Mouse (Mus musculus): ENCODE measurements around the gene Colgalt1. TPM values are rescaled to one million over a fixed set of nuclear protein-coding genes. Genes with fewer than 3 reads are reported as not detected.

The Colgalt1 gene
- polyA plus RNA-seq, 1 experiment from 2014 or later, result 68.0 TPM

DNA sequence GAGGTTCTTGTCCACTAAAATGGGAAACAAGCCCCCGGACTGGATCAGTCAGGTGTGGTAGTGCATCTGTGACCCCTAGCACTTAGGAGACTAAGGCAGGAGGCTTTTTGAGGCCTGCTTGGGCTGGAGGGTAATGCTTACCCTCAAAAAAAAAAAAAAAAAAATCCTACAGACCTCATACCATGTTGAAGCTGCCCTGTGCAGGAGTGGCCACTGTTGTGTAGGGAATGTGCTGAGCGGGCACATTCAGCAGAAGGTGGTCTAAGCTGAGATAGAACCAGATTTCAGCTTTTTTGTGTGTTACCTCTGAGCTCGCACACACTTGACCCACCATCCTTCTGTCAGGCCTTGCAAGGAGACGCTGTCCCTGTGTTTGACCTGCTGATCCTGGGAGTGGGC is 16.5 kb upstream of the Colgalt1 start:
- Histone ChIP-seq H3K9me3 (ENCODE audit: control insufficient read depth, low read length) (no peaks in the 10 kb centered on the region), H3K4me3 (ENCODE audit: low read length) (no peak overlapping the region), H3K27me3 (replicated peaks; ENCODE audit: control insufficient read depth, insufficient read depth, low read length) (no peaks in the 10 kb centered on the region), H3K4me2 (ENCODE audit: low read depth, low read length) (no peak overlapping the region), H3K36me3 (ENCODE audit: control insufficient read depth, insufficient read depth, low read length) (no peaks in the 10 kb centered on the region), H3K9ac (ENCODE audit: low read depth, low read length) (no peak overlapping the region), H3K4me1 (ENCODE audit: control insufficient read depth, insufficient read depth, low read length) (peaks cover 24% of the 10 kb centered on the region), H3K27ac (ENCODE audit: low read length) (no peak overlapping the region)
- WGBS, result 86% methylated on average over 4 of the region's 4 CpGs
- ATAC-seq, result no peak

DNA sequence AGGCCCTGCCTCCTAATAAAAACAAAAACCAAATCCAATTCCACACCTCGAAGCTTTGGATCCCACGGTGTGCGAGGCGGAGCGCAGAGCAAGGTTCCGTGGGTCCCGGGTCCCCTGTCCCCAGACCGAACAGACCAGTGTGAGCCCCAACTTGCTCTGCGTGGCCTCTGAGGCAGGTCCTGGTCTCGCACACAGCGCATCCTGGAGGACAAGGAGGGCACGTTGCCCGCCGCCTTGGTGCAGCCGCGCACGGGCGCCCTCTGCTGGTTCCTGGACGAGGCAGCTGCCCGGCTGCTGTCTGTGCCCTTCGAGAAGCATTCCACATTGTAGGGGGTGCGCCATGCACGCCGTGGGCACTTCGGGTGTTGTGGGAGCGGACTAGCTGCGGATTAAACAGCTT is 14.9 kb upstream of the Colgalt1 start:
- Histone ChIP-seq H3K36me3 (ENCODE audit: control insufficient read depth, insufficient read depth, low read length) (no peaks in the 10 kb centered on the region), H3K9ac (ENCODE audit: low read depth, low read length) (0 out of 2 replicates have a peak overlapping the region, but pooled peaks have one; percentile 25), H3K27me3 (replicated peaks; ENCODE audit: control insufficient read depth, insufficient read depth, low read length) (no peaks in the 10 kb centered on the region), H3K9me3 (ENCODE audit: control insufficient read depth, low read length) (no peaks in the 10 kb centered on the region), H3K27ac (ENCODE audit: low read length) (no peak overlapping the region), H3K4me1 (ENCODE audit: control insufficient read depth, insufficient read depth, low read length) (peaks cover 22% of the 10 kb centered on the region), H3K4me3 (ENCODE audit: low read length) (no peak overlapping the region), H3K4me2 (ENCODE audit: low read depth, low read length) (no peak overlapping the region)
- peak; percentile 15; the same call in 1 of the 2 replicates for ATAC-seq
- 7% methylated on average over 27 of the region's 27 CpGs for WGBS

DNA sequence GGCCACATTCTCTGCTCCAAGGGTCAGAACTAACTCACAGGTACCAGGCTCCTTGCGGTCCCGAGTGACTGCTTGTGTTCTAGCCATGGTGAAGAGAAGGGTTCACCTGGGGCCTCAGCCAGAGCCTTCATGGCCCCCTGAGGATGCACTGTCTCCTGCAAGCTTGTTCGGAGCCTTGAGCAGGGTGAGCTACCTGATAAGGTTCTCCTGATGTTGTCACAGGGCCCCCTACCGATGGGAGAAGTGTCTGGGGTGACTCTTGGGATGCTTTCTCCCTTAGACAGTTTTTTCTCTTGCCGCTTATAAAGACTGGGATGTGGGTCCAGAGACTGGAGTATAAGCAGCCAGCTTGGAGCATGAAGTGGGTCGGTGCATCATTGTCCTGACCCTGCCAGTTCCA is 14.4 kb upstream of the Colgalt1 start:
- Histone ChIP-seq H3K9me3 (ENCODE audit: control insufficient read depth, low read length) (no peaks in the 10 kb centered on the region), H3K36me3 (ENCODE audit: control insufficient read depth, insufficient read depth, low read length) (no peaks in the 10 kb centered on the region), H3K4me1 (ENCODE audit: control insufficient read depth, insufficient read depth, low read length) (peaks cover 18% of the 10 kb centered on the region), H3K9ac (ENCODE audit: low read depth, low read length) (no peak overlapping the region), H3K4me2 (ENCODE audit: low read depth, low read length) (no peak overlapping the region), H3K27me3 (replicated peaks; ENCODE audit: control insufficient read depth, insufficient read depth, low read length) (no peaks in the 10 kb centered on the region), H3K4me3 (ENCODE audit: low read length) (no peak overlapping the region), H3K27ac (ENCODE audit: low read length) (no peak overlapping the region)
- no peak for ATAC-seq
- 59% methylated on average over 6 of the region's 6 CpGs for WGBS

DNA sequence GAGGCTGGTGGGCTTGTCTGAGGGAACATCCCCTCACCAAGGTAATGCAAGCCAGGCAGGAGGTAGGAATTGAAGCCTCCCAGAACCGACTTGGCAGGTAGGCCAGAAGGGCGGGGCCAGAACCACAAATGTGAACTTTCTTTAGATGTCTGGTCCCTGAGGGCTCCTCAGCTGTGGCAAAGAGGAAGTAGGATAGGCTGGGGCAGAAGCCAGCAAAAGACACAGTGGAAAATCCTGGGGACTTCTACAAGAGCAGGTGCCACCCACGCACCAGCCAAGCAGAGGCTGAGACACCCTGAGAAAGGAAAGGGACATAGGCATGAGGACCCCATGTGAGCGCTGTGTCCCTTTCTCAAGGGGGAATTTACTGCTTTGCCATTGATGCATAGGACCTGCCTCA is 14.0 kb upstream of the Colgalt1 start:
- H3K9me3 ChIP-seq (ENCODE audit: control insufficient read depth, low read length), result no peaks in the 10 kb centered on the region
- H3K36me3 ChIP-seq (ENCODE audit: control insufficient read depth, insufficient read depth, low read length), result no peaks in the 10 kb centered on the region
- H3K4me3 ChIP-seq (ENCODE audit: low read length), result no peak overlapping the region
- H3K9ac ChIP-seq (ENCODE audit: low read depth, low read length), result no peak overlapping the region
- WGBS, result 79% methylated on average over 4 of the region's 4 CpGs
- no peaks in the 10 kb centered on the region; the same call in 1 of the 2 replicates for H3K27me3 ChIP-seq (replicated peaks; ENCODE audit: control insufficient read depth, insufficient read depth, low read length)
- H3K27ac ChIP-seq (ENCODE audit: low read length), result no peak overlapping the region
- no peak for ATAC-seq
- peaks cover 18% of the 10 kb centered on the region for H3K4me1 ChIP-seq (ENCODE audit: control insufficient read depth, insufficient read depth, low read length)
- H3K4me2 ChIP-seq (ENCODE audit: low read depth, low read length), result no peak overlapping the region

DNA sequence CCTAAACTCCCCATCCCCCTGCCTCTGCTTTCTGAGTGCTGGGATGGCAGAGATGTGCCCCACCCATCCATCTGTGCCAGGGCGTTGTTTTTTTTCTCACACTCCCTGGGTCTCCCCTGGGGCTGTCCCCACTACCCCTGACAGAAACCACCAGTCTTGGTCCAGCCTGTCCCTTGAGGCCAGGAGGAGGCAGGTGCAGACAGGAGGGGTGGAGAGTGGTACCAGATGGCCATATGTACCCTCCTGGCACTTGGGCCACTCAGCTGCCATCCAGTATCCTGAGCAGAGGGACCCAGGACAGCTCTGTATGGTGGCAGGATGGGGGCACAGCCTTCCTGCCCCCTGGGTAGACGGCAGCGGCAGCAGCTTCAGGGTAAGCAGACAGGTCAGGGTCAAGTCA is 13.3 kb upstream of the Colgalt1 start, which contains the start of gene Fam129c:
TSS of gene Fam129c (plus strand) at position 198 of the 400 bp plus-strand sequence.
- Histone ChIP-seq H3K27ac (ENCODE audit: low read length) (no peak within 1 kb of the TSS), H3K27me3 (replicated peaks; ENCODE audit: control insufficient read depth, insufficient read depth, low read length) (peaks cover 6% of the 10 kb centered on the region), H3K36me3 (ENCODE audit: control insufficient read depth, insufficient read depth, low read length) (no peaks in the 10 kb centered on the region), H3K4me2 (ENCODE audit: low read depth, low read length) (no peak within 1 kb of the TSS), H3K9ac (ENCODE audit: low read depth, low read length) (no peak within 1 kb of the TSS), H3K4me1 (ENCODE audit: control insufficient read depth, insufficient read depth, low read length) (peaks cover 25% of the 10 kb centered on the region), H3K9me3 (ENCODE audit: control insufficient read depth, low read length) (no peaks in the 10 kb centered on the region), H3K4me3 (ENCODE audit: low read length) (no peak within 1 kb of the TSS)
- ATAC-seq, result no peak
- 85% methylated on average over 3 of the region's 3 CpGs for WGBS

DNA sequence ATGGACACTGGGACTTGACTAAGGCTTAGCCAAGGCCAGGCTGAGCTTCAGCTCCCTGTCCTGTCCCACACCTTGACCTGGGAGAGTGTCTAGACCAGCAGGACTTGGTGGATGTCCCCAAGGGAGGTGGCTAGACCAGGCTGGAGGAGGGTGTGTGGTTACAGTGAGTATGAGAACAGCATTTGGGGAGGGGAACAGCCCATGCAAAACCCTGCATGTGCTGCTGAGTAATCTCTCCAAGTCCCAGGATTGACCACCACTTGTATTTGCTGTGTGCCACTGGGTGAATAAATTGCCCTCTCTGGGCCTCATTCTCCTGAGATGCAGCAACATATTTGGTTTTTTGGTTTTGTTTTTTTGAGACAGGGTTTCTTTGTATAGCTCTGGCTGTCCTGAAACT is 12.4 kb upstream of the Colgalt1 start:
- no peak for ATAC-seq
- H3K4me3 ChIP-seq (ENCODE audit: low read length), result no peak overlapping the region
- H3K9ac ChIP-seq (ENCODE audit: low read depth, low read length), result no peak overlapping the region
- peaks cover 24% of the 10 kb centered on the region for H3K4me1 ChIP-seq (ENCODE audit: control insufficient read depth, insufficient read depth, low read length)
- no peak overlapping the region for H3K27ac ChIP-seq (ENCODE audit: low read length)
- no peaks in the 10 kb centered on the region for H3K9me3 ChIP-seq (ENCODE audit: control insufficient read depth, low read length)
- no peaks in the 10 kb centered on the region for H3K36me3 ChIP-seq (ENCODE audit: control insufficient read depth, insufficient read depth, low read length)
- H3K27me3 ChIP-seq (replicated peaks; ENCODE audit: control insufficient read depth, insufficient read depth, low read length), result peaks cover 7% of the 10 kb centered on the region
- H3K4me2 ChIP-seq (ENCODE audit: low read depth, low read length), result no peak overlapping the region

DNA sequence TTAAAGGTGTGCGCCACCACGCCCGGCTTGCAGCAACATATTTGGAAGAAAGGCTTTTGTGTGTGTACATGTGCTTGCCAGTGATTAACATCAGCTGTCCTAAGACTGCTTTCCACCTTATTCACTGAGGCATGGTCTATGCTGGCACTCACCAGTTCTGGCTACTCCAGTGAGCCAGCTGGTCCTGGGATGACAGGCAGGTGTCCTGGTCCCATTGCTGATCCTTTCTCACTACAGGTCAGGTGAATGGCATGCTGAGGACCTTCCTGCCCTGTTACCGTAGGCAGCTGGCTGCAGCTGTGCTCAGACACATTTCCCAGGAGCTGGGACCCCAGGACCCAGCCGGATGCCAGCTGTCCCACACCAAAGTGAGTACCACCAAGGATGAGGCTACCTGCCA is 12.0 kb upstream of the Colgalt1 start:
- Histone ChIP-seq H3K9me3 (ENCODE audit: control insufficient read depth, low read length) (no peaks in the 10 kb centered on the region), H3K4me1 (ENCODE audit: control insufficient read depth, insufficient read depth, low read length) (peaks cover 21% of the 10 kb centered on the region), H3K36me3 (ENCODE audit: control insufficient read depth, insufficient read depth, low read length) (no peaks in the 10 kb centered on the region), H3K4me3 (ENCODE audit: low read length) (no peak overlapping the region), H3K4me2 (ENCODE audit: low read depth, low read length) (no peak overlapping the region), H3K27me3 (replicated peaks; ENCODE audit: control insufficient read depth, insufficient read depth, low read length) (peaks cover 7% of the 10 kb centered on the region), H3K9ac (ENCODE audit: low read depth, low read length) (no peak overlapping the region), H3K27ac (ENCODE audit: low read length) (no peak overlapping the region)
- 90% methylated on average over 5 of the region's 5 CpGs for WGBS
- ATAC-seq, result no peak

DNA sequence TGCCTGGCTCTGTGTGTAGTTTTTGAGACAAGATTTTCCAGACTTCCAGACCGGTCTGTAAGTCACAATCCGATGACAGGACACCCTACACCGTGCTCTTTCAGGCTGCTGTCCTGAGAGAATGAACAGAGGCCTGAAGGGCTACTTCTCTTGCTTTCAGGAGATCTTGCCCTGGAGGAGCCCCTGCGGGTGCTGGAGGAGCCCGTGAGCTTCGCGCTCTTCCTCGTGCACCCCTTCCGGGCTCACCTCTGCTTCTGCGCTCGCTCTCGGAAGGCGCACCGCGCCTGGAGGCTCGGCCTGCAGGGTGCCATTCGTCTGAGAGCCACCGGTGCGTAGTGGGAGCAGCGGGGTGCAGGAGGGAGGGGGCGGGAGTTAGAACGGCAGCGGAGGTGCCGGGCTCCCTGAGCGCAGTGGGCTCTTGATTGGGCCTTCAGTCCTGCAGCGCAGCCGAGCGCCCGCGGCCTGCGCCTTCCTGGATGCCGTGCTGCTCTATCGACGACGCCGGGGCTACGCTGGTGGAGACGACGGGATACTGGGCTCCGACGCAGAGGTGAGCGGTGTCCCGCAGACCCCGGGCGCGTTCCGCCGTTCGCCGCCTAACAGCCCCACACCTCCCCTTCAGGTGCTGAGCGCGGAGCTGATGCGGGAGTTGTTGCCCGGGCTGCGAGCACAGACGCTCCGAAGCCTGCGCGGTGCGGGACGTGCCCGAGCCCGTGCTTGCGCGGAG is 8.7 kb upstream of the Colgalt1 start:
- Histone ChIP-seq H3K9me3 (ENCODE audit: control insufficient read depth, low read length) (no peaks in the 10 kb centered on the region), H3K27ac (ENCODE audit: low read length) (no peak overlapping the region), H3K4me3 (ENCODE audit: low read length) (peak overlapping the region; percentile 41), H3K4me1 (ENCODE audit: control insufficient read depth, insufficient read depth, low read length) (peaks cover 15% of the 10 kb centered on the region), H3K36me3 (ENCODE audit: control insufficient read depth, insufficient read depth, low read length) (no peaks in the 10 kb centered on the region), H3K9ac (ENCODE audit: low read depth, low read length) (peak overlapping the region; percentile 55), H3K4me2 (ENCODE audit: low read depth, low read length) (peak overlapping the region; percentile 48), H3K27me3 (replicated peaks; ENCODE audit: control insufficient read depth, insufficient read depth, low read length) (peaks cover 7% of the 10 kb centered on the region)
- ATAC-seq, result peak; percentile 9; the same call in 1 of the 2 replicates
- 4% methylated on average over 64 of the region's 65 CpGs for WGBS

DNA sequence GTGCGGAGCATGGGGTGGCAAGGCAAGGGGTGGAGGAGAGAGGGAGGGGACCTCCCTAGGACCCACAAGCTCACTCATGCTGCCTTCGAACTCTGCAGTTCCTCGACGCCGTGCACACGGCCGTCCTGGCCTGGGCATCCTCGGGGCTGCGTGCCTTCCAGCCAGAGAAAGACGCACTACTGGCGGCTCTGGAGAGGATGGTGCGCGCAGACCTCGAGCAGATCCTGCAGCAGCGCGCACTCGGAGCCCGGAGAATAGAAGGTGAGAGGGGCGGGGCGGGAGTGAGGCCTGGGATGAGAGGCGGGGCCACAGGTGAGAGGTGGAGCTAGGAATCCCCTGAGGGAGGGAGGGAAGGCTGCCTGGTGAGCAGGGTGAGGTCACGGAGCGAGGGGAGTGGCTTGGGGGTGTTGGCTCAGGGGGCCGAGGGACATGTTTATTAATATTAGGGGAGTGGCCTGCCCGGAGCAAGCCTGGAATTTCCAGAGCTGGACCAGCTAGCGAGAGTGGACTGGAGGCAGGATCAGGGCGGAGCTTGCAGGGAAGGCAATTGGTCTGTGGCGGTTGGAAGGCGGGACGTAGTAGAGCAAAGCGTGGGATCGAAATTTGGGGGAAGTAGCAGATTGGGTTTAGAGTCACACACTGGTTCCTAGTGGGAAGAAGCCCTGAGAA is 8.0 kb upstream of the Colgalt1 start:
- no peaks in the 10 kb centered on the region for H3K36me3 ChIP-seq (ENCODE audit: control insufficient read depth, insufficient read depth, low read length)
- ATAC-seq, result peak; percentile 90
- peak overlapping the region; percentile 55 for H3K9ac ChIP-seq (ENCODE audit: low read depth, low read length)
- peaks cover 15% of the 10 kb centered on the region for H3K4me1 ChIP-seq (ENCODE audit: control insufficient read depth, insufficient read depth, low read length)
- no peaks in the 10 kb centered on the region for H3K9me3 ChIP-seq (ENCODE audit: control insufficient read depth, low read length)
- H3K27ac ChIP-seq (ENCODE audit: low read length), result no peak overlapping the region
- WGBS, result under 1% methylated on average over 32 of the region's 32 CpGs
- H3K4me3 ChIP-seq (ENCODE audit: low read length), result peak overlapping the region; percentile 41
- peak overlapping the region; percentile 48 for H3K4me2 ChIP-seq (ENCODE audit: low read depth, low read length)
- H3K27me3 ChIP-seq (replicated peaks; ENCODE audit: control insufficient read depth, insufficient read depth, low read length), result peaks cover 7% of the 10 kb centered on the region
